In the genomic region with DNA sequence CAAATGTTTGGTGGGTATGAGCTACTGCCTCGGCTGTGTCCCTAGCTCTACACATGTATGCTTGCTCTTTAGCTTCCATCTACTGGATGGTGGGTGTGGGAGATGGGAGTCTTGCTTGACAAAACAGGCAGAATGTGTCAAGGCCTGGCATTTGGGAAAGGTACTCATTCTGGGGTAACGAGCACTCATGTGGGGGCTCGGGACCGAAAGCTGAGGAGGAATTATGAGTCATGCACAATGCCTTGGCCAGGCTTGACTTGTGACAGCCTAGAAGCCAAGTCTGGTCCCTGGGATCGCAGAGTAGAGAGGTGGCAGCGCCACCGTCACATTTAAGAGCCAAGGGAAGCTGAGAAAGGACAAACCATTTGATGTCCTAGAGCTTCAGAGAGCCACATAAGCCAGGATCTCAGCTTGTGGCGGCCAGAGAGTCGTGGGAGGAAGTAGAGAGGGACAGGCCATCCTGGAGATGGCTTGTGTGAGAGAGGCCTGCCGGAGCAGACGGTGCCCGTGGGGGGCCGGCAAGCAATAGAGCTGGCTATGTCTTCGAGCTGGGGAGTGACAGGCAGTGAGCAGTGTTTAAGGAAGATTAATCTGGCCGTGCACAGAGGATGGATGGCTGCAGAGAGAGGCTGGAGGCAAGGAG, we compare ENCODE assay signal across 11 mouse cellular contexts. TPM values are rescaled to one million over a fixed set of nuclear protein-coding genes. Genes with fewer than 3 reads are reported as not detected.
A peak's percentile ranks its signal among the peaks of the same experiment; 100 is the strongest.
DNase-seq lines count a peak whose midpoint lies in the region; ATAC-seq lines count a peak whose summit lies in the region.
"Had no signal": no experiment of that assay in that cellular context is flagged by ENCODE, and none has a peak within 500 bp of the region (broad histone marks: within the 10 kb centered on the region; RNA-seq: fewer than 3 reads in every experiment).

No protein-coding gene starts in this region.

- ATAC-seq in forebrain, embryonic 11.5 days (replicated peaks; ENCODE audit: low FRiP score): no peak
- ATAC-seq in forebrain, embryonic 15.5 days (replicated peaks): no peak
- no peak for ATAC-seq in neural tube, embryonic 12.5 days (ENCODE audit: low FRiP score, low read depth)
- no peak for ATAC-seq in neural tube, embryonic 15.5 days (ENCODE audit: low FRiP score)
- no peak for ATAC-seq in forebrain, embryonic 13.5 days
- no peak for ATAC-seq in midbrain, embryonic 15.5 days (replicated peaks)
- ATAC-seq: Patski had no signal

- no peak overlapping the region for H3K4me3 ChIP-seq in forebrain, embryonic 11.5 days (ENCODE audit: low read depth, low read length)
- no peak overlapping the region for H3K4me3 ChIP-seq in forebrain, embryonic 15.5 days
- no peak overlapping the region for H3K4me3 ChIP-seq in neural tube, embryonic 12.5 days
- no peak overlapping the region for H3K4me3 ChIP-seq in neural tube, embryonic 15.5 days (replicated peaks)
- H3K4me3 ChIP-seq in forebrain, embryonic 13.5 days: no peak overlapping the region
- no peak overlapping the region for H3K4me3 ChIP-seq in midbrain, embryonic 15.5 days
- H3K4me3 ChIP-seq: stomach, embryonic 15.5 days had no signal

- peaks cover 29% of the 10 kb centered on the region for H3K27me3 ChIP-seq in forebrain, embryonic 11.5 days (ENCODE audit: control insufficient read depth, insufficient read depth, low read length)
- H3K27me3 ChIP-seq in forebrain, embryonic 15.5 days: no peaks in the 10 kb centered on the region; the same call in 1 of the 2 replicates
- peaks cover 29% of the 10 kb centered on the region for H3K27me3 ChIP-seq in neural tube, embryonic 12.5 days (replicated peaks)
- peaks cover 8% of the 10 kb centered on the region for H3K27me3 ChIP-seq in neural tube, embryonic 15.5 days (replicated peaks)
- H3K27me3 ChIP-seq in forebrain, embryonic 13.5 days: peaks cover 29% of the 10 kb centered on the region
- H3K27me3 ChIP-seq in midbrain, embryonic 15.5 days (replicated peaks): peaks cover 12% of the 10 kb centered on the region; the same call in 1 of the 2 replicates

- H3K9ac ChIP-seq in forebrain, embryonic 11.5 days (ENCODE audit: low read length): peak overlapping the region; percentile 16; the same call in 1 of the 2 replicates
- no peak overlapping the region for H3K9ac ChIP-seq in forebrain, embryonic 15.5 days (replicated peaks)
- H3K9ac ChIP-seq in neural tube, embryonic 12.5 days: peak overlapping the region; percentile 48; the same call in 1 of the 2 replicates
- no peak overlapping the region for H3K9ac ChIP-seq in neural tube, embryonic 15.5 days (replicated peaks)
- 0 out of 2 replicates have a peak overlapping the region, but pooled peaks have one; percentile 43 for H3K9ac ChIP-seq in forebrain, embryonic 13.5 days
- no peak overlapping the region for H3K9ac ChIP-seq in midbrain, embryonic 15.5 days
- H3K9ac ChIP-seq: stomach, embryonic 15.5 days had no signal

- WGBS in forebrain, embryonic 11.5 days: 46% methylated on average over 15 of the region's 15 CpGs
- 36% methylated on average over 15 of the region's 15 CpGs for WGBS in forebrain, embryonic 15.5 days
- WGBS in neural tube, embryonic 12.5 days: 46% methylated on average over 15 of the region's 15 CpGs
- 46% methylated on average over 15 of the region's 15 CpGs for WGBS in neural tube, embryonic 15.5 days
- 36% methylated on average over 15 of the region's 15 CpGs for WGBS in forebrain, embryonic 13.5 days
- WGBS in midbrain, embryonic 15.5 days: 41% methylated on average over 15 of the region's 15 CpGs

- H3K4me2 ChIP-seq in forebrain, embryonic 11.5 days (ENCODE audit: low read depth, low read length, severe bottlenecking): no peak overlapping the region
- no peak overlapping the region for H3K4me2 ChIP-seq in forebrain, embryonic 15.5 days (replicated peaks)
- H3K4me2 ChIP-seq in neural tube, embryonic 12.5 days (replicated peaks): peak overlapping the region; percentile 16
- no peak overlapping the region for H3K4me2 ChIP-seq in neural tube, embryonic 15.5 days
- H3K4me2 ChIP-seq in forebrain, embryonic 13.5 days: 0 out of 2 replicates have a peak overlapping the region, but pooled peaks have one; percentile 6
- H3K4me2 ChIP-seq in midbrain, embryonic 15.5 days: no peak overlapping the region
- H3K4me2 ChIP-seq: stomach, embryonic 15.5 days had no signal

- no peak for DNase-seq in forebrain, embryonic 11.5 days (ENCODE audit: low spot score)
- DNase-seq in kidney, postnatal 36 days: no peak
- DNase-seq in thymus, postnatal 0 days (ENCODE audit: low spot score): no peak
- DNase-seq: lung, adult 18-20 months had no signal

- peaks cover 23% of the 10 kb centered on the region for H3K4me1 ChIP-seq in forebrain, embryonic 11.5 days (replicated peaks; ENCODE audit: control insufficient read depth, insufficient read depth, low read length)
- peaks cover 43% of the 10 kb centered on the region for H3K4me1 ChIP-seq in forebrain, embryonic 15.5 days
- peaks cover 30% of the 10 kb centered on the region for H3K4me1 ChIP-seq in neural tube, embryonic 12.5 days
- H3K4me1 ChIP-seq in neural tube, embryonic 15.5 days: peaks cover 45% of the 10 kb centered on the region
- peaks cover 43% of the 10 kb centered on the region for H3K4me1 ChIP-seq in forebrain, embryonic 13.5 days
- peaks cover 53% of the 10 kb centered on the region for H3K4me1 ChIP-seq in midbrain, embryonic 15.5 days

- no peaks in the 10 kb centered on the region for H3K9me3 ChIP-seq in forebrain, embryonic 11.5 days (ENCODE audit: control insufficient read depth, low read length)
- H3K9me3 ChIP-seq in forebrain, embryonic 15.5 days: no peaks in the 10 kb centered on the region
- H3K9me3 ChIP-seq in neural tube, embryonic 12.5 days: no peaks in the 10 kb centered on the region
- H3K9me3 ChIP-seq in neural tube, embryonic 15.5 days (replicated peaks): no peaks in the 10 kb centered on the region
- H3K9me3 ChIP-seq in forebrain, embryonic 13.5 days (replicated peaks): no peaks in the 10 kb centered on the region
- H3K9me3 ChIP-seq in midbrain, embryonic 15.5 days: no peaks in the 10 kb centered on the region
- H3K9me3 ChIP-seq: stomach, embryonic 15.5 days had no signal

- H3K27ac ChIP-seq in forebrain, embryonic 11.5 days (ENCODE audit: low read depth, low read length): no peak overlapping the region
- H3K27ac ChIP-seq in forebrain, embryonic 15.5 days (replicated peaks): no peak overlapping the region
- H3K27ac ChIP-seq in neural tube, embryonic 12.5 days: 0 out of 2 replicates have a peak overlapping the region, but pooled peaks have one; percentile 5
- no peak overlapping the region; the same call in 1 of the 2 replicates for H3K27ac ChIP-seq in neural tube, embryonic 15.5 days (replicated peaks)
- H3K27ac ChIP-seq in forebrain, embryonic 13.5 days: peak overlapping the region; percentile 3; the same call in 1 of the 2 replicates
- peak overlapping the region; percentile 32; the same call in 1 of the 2 replicates for H3K27ac ChIP-seq in midbrain, embryonic 15.5 days
- H3K27ac ChIP-seq: stomach, embryonic 15.5 days had no signal

- H3K36me3 ChIP-seq in forebrain, embryonic 11.5 days (ENCODE audit: control insufficient read depth, insufficient read depth, low read length): no peaks in the 10 kb centered on the region
- no peaks in the 10 kb centered on the region for H3K36me3 ChIP-seq in forebrain, embryonic 15.5 days
- no peaks in the 10 kb centered on the region for H3K36me3 ChIP-seq in neural tube, embryonic 12.5 days
- H3K36me3 ChIP-seq in neural tube, embryonic 15.5 days: no peaks in the 10 kb centered on the region
- H3K36me3 ChIP-seq in forebrain, embryonic 13.5 days (ENCODE audit: poor library complexity, severe bottlenecking): no peaks in the 10 kb centered on the region
- no peaks in the 10 kb centered on the region for H3K36me3 ChIP-seq in midbrain, embryonic 15.5 days (replicated peaks)
- H3K36me3 ChIP-seq: stomach, embryonic 15.5 days had no signal

RNA-seq across cellular contexts. Expression of a gene that starts 10.0 kb away (rescaled TPM):
- 2.9 and 3.7 TPM in 2 replicates for polyA plus RNA-seq in forebrain, embryonic 11.5 days (2014; fragmentation: Nextera tagmentation; extraction: Ambion mirVana)
- polyA plus RNA-seq in forebrain, embryonic 15.5 days (2015; fragmentation: Nextera tagmentation; extraction: Ambion mirVana): 16.6 and 16.9 TPM in 2 replicates
- polyA plus RNA-seq in neural tube, embryonic 12.5 days (2016; fragmentation: Nextera tagmentation; extraction: Ambion mirVana): 5.9 and 7.7 TPM in 2 replicates
- polyA plus RNA-seq in neural tube, embryonic 15.5 days (2015; fragmentation: Nextera tagmentation; extraction: Ambion mirVana): 12.1 and 12.7 TPM in 2 replicates
- polyA plus RNA-seq in forebrain, embryonic 13.5 days (2015; fragmentation: Nextera tagmentation; extraction: Ambion mirVana): 7.2 and 7.5 TPM in 2 replicates
- 15.7 and 16.1 TPM in 2 replicates for polyA plus RNA-seq in midbrain, embryonic 15.5 days (2015; fragmentation: Nextera tagmentation; extraction: Ambion mirVana)
- polyA plus RNA-seq in thymus, postnatal 0 days (2015; fragmentation: Nextera tagmentation; extraction: Ambion mirVana): 0.75 and 1.2 TPM in 2 replicates
- polyA plus RNA-seq: Patski had no signal

Comparison
In these comparisons a context has a peak if more than half of its experiments do, and no peak if none do; other contexts are left out.
1. H3K27ac ChIP-seq: peak in neural tube, embryonic 12.5 days (single experiment), forebrain, embryonic 13.5 days (single experiment) and midbrain, embryonic 15.5 days (single experiment); none in forebrain, embryonic 11.5 days (single experiment), forebrain, embryonic 15.5 days (single experiment) and neural tube, embryonic 15.5 days (single experiment).
2. H3K4me2 ChIP-seq: peak in neural tube, embryonic 12.5 days (single experiment) and forebrain, embryonic 13.5 days (single experiment); none in forebrain, embryonic 11.5 days (single experiment), forebrain, embryonic 15.5 days (single experiment), neural tube, embryonic 15.5 days (single experiment) and midbrain, embryonic 15.5 days (single experiment).
3. H3K9ac ChIP-seq: peak in forebrain, embryonic 11.5 days (single experiment), neural tube, embryonic 12.5 days (single experiment) and forebrain, embryonic 13.5 days (single experiment); none in forebrain, embryonic 15.5 days (single experiment), neural tube, embryonic 15.5 days (single experiment) and midbrain, embryonic 15.5 days (single experiment).